Mouse (Mus musculus): ENCODE measurements at regions not wholly inside any gene's neighbourhood (a gene's known extent, or its start where the extent isn't known, plus 50 kb on each side); places are given as distances from the start of the nearest gene placed in this dataset.

GRCm38 (mm10) chr11:117036977-117037376 is 78.0 kb upstream of the Sec14l1 start:
- intact Hi-C loops (cut with DNase I), result no loop called here

GRCm38 (mm10) chr11:117038282-117039106 is 76.5 kb upstream of the Sec14l1 start:
- no peak overlapping the region for H3K4me3 ChIP-seq
- no peak for DNase-seq
- intact Hi-C loops (cut with DNase I), result no loop called here
- H3K27ac ChIP-seq, result no peak overlapping the region
- TF ChIP-seq CTCF (IDR thresholded peaks at IDR 0.05), result peak; percentile 12; the same call in 1 of the 2 replicates

More at GRCm38 (mm10) chr11:117036977-117037376, 78.0 kb upstream of the Sec14l1 start:
- no peak for DNase-seq
- Histone ChIP-seq H3K27ac (no peak overlapping the region), H3K4me3 (no peak overlapping the region)
- TF ChIP-seq CTCF (IDR thresholded peaks at IDR 0.05), result no peak

DNA sequence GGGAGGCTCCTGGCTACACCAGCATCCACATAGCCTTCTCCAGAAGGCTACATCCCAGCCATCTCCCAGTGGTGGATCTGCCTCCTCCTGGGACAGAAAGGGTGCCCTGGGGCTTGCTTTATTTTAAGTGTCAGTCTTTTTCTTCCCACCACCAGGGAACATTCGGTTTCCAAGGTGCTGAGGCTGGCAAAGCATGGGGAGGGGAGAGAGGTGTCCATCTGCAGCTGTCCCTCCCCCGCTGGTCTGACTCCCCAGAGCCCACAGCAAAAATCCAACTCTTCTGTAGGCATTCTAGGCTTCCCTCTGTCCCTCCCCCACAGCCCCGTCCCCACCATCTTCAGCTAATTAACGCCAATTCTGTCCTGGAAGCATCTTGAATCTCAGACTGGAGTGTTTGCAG is 74.1 kb upstream of the Sec14l1 start:
- intact Hi-C loops (cut with DNase I), result loop anchor here (5.0 kb wide), 1 partner anchor 124 kb away; the partner anchor contains the start of gene Mgat5b
- no peak for DNase-seq
- no peak for TF ChIP-seq CTCF (IDR thresholded peaks at IDR 0.05)
- Histone ChIP-seq H3K4me3 (no peak overlapping the region), H3K27ac (no peak overlapping the region)

DNA sequence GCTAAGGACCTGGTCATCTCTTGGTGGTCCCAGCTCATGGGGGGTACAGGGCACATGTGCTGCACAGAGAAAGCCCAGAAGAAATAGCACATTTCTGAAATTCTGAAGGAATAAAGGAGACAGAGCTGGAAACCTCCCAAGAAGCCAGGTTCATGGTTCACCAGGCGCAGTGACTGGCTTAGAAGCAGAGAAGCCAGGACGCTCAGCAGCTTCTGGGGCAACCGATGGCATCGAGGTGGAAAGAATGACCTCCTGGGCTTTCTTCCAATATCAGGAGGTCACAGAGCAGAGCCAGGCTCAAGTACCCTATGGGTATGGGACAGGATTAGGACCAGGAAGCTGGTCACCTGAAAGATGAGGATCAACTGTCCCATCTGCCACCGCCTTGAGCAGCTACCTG is 72.6 kb upstream of the Sec14l1 start:
- Histone ChIP-seq H3K27ac (no peak overlapping the region), H3K4me3 (no peak overlapping the region)
- intact Hi-C loops (cut with DNase I), result loop anchor here (5.0 kb wide), 1 partner anchor 125 kb away; the partner anchor contains the start of gene Mgat5b
- TF ChIP-seq CTCF (IDR thresholded peaks at IDR 0.05), result no peak
- DNase-seq, result no peak

DNA sequence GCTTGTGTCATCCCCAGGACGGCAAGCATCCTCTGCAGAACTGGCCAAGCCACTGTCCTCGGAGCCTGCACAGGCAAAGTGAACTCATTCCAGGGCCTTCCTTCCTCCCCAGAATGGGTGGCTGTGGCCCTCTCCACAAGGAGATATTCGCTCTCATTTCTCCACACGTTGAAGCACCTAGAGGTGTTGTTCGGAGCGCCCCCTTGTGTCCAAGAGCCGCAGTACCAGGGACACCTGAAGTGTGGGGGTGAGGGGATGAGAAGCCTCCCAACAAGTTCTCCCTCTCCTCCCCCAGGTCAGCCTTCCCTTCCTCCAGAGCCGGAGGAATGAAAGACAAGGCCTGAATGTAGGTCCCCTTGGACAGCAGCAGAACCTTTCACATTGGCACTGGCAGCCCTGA is 71.4 kb upstream of the Sec14l1 start:
- H3K4me3 ChIP-seq, result no peak overlapping the region
- intact Hi-C loops (cut with DNase I), result loop anchor here (5.0 kb wide), 1 partner anchor 126 kb away; the partner anchor contains the start of gene Mgat5b

GRCm38 (mm10) chr11:117044731-117045130 is 70.2 kb upstream of the Sec14l1 start:
- TF ChIP-seq CTCF (IDR thresholded peaks at IDR 0.05), result no peak
- DNase-seq, result no peak
- H3K27ac ChIP-seq, result no peak overlapping the region
- H3K4me3 ChIP-seq, result no peak overlapping the region
- intact Hi-C loops (cut with DNase I), result loop anchor here (5.0 kb wide), 1 partner anchor 127 kb away; the partner anchor contains the start of gene Mgat5b

More for the DNA sequence above, 71.4 kb upstream of the Sec14l1 start:
- peak; percentile 73 for DNase-seq
- peak; percentile 88 for TF ChIP-seq CTCF (IDR thresholded peaks at IDR 0.05)
- H3K27ac ChIP-seq, result no peak overlapping the region

DNA sequence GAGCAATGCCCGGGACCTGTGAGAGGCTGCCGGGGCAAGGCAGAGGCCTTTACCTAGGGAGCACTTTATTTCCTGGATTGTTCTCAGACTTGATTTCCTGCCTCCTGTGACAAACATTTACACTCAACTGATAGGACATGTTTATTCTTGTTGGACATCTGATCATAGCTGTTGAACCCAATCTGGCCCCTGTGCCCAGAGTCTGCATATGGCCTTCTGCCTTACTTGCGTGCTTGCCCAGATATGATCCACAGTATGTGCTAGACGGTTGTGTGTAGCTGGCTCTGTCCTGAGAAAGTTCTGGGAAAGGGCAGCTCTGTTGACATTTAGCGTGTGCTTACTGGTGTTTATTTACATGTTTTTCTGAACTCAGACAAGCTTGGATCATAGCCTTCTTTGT is 68.3 kb upstream of the Sec14l1 start:
- intact Hi-C loops (cut with DNase I), result no loop called here
- no peak for DNase-seq
- no peak overlapping the region for H3K27ac ChIP-seq
- H3K4me3 ChIP-seq, result no peak overlapping the region
- TF ChIP-seq CTCF (IDR thresholded peaks at IDR 0.05), result no peak

GRCm38 (mm10) chr11:117047172-117047950 is 67.6 kb upstream of the Sec14l1 start:
- no peak for TF ChIP-seq CTCF (IDR thresholded peaks at IDR 0.05)
- DNase-seq, result peak; percentile 35
- Histone ChIP-seq H3K27ac (no peak overlapping the region), H3K4me3 (no peak overlapping the region)
- intact Hi-C loops (cut with DNase I), result no loop called here

DNA sequence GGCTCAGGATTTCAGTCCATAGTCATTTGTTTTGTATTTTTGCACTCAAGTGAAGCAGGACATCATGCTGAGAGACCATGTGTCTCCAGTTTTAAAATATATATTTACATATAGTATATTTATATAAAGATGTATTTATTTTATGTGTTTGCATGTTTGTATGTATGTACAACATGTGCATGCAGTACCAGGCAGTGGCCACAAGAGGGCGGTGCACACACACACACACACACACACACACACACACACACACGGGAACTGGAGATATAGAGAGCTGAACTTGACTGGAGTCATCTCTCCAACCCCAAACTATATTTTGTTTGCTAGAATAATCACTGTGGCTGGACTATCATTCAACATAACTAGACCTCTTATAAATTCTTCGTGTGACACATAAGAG is 66.1 kb upstream of the Sec14l1 start:
- DNase-seq, result no peak
- intact Hi-C loops (cut with DNase I), result no loop called here
- no peak overlapping the region for H3K4me3 ChIP-seq
- peak; percentile 34 for TF ChIP-seq CTCF (IDR thresholded peaks at IDR 0.05)
- no peak overlapping the region for H3K27ac ChIP-seq

DNA sequence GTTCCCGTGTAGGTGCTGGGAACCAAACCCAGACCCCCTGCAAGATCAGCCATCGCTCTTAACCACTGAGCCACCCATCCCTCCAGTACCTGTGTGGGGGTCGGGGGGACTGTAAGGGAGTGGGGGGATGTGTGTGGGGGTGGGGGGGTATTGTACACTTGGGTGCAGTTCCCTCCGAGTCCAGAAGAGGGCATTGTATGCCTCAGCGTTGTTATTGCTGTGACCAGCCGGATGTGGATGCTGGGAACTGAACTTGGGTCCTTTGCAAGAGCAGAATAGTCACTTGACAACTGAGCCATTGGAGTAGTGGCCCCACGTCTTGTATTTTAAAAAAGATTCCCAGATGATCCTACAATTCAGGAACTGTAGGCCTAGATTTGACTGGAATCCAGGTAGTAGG is 64.2 kb upstream of the Sec14l1 start:
- intact Hi-C loops (cut with DNase I), result no loop called here
- no peak overlapping the region for H3K27ac ChIP-seq
- DNase-seq, result no peak
- peak; percentile 4; the same call in 1 of the 2 replicates for TF ChIP-seq CTCF (IDR thresholded peaks at IDR 0.05)
- H3K4me3 ChIP-seq, result no peak overlapping the region

- TF ChIP-seq CTCF (IDR thresholded peaks at IDR 0.05), result peak; percentile 94
- peak; percentile 57 for DNase-seq
- Histone ChIP-seq H3K27ac (no peak overlapping the region), H3K4me3 (no peak overlapping the region)
- intact Hi-C loops (cut with DNase I), result loop anchor here (1.0 kb wide), 2 partner anchors 139 to 172 kb away; partner anchors contain the start of gene Mgat5b
These were observed 58.0 kb upstream of the Sec14l1 start for GRCm38 (mm10) chr11:117056958-117057357.

DNA sequence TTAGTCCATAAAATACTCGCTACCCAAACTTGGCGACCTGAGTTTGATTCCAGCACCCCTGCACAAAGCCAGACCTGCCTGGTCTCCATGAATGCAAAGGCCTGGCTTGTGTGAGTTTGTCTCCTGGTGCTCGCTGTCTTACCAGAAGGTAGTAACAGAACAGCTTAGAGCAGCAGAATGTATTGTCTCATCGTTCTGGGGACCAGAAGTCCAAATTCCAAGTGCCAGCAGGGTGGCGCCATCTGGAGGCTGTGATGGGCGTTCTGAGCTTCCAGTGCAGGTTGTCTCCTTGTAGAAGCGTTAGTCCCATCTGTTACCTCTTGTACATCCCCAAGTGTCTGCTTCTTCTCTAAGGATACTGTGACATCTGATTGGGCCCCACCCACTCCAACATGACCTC is 57.5 kb upstream of the Sec14l1 start:
- DNase-seq, result no peak
- Histone ChIP-seq H3K27ac (no peak overlapping the region), H3K4me3 (no peak overlapping the region)
- TF ChIP-seq CTCF (IDR thresholded peaks at IDR 0.05), result peak; percentile 48
- intact Hi-C loops (cut with DNase I), result loop anchor here (1.0 kb wide), 1 partner anchor 139 kb away; the partner anchor contains the start of gene Mgat5b

DNA sequence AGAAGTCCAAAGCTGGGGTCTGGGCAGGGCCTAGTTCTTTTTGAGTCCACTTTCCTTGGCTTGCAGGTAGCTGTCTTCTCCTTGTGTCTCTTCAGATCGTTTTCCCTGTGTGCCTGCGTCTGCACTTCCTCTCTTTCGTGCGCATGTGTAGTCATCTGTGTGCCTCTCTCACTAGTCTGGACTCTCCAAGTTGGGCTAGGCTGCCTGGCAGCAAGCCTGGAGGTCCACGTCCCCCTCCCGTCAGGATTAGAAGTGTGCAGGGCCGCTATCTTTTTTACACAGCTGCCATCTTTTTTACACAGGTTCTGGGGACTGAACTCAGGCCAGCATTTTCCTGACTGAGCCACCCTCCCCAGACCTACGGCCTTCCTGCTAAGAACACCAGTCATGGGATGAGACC is 55.8 kb upstream of the Sec14l1 start:
- intact Hi-C loops (cut with DNase I), result no loop called here
- TF ChIP-seq CTCF (IDR thresholded peaks at IDR 0.05), result no peak
- Histone ChIP-seq H3K27ac (no peak overlapping the region), H3K4me3 (no peak overlapping the region)
- DNase-seq, result no peak

Data from gastrocnemius, adult 2 months (tissue).